Mouse (Mus musculus): ENCODE measurements at regions not wholly inside any gene's neighbourhood (a gene's known extent, or its start where the extent isn't known, plus 50 kb on each side); places are given as distances from the start of the nearest gene placed in this dataset.
A peak's percentile ranks its signal among the peaks of the same experiment; 100 is the strongest.

DNA sequence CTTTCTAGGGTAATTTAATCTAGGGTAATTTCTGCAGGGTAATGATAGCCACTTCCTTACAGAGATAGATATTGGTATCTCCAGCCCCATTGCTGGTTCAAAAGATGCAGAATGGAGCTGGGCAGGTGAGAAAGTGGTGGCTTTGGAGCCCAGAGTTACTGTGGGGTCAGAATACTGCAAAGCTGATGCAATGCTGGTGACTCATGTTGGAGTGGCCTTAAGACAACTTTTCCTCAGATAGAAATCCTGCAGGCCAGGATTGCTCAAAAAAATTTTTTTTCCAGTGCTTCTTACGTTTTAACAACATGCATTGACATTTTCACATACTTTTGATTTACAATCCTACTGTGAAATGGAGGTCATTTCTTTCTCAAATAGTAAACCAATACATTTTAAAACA lies 305.8 kb downstream of the Isl1 start:
- no peak for DNase-seq

DNA sequence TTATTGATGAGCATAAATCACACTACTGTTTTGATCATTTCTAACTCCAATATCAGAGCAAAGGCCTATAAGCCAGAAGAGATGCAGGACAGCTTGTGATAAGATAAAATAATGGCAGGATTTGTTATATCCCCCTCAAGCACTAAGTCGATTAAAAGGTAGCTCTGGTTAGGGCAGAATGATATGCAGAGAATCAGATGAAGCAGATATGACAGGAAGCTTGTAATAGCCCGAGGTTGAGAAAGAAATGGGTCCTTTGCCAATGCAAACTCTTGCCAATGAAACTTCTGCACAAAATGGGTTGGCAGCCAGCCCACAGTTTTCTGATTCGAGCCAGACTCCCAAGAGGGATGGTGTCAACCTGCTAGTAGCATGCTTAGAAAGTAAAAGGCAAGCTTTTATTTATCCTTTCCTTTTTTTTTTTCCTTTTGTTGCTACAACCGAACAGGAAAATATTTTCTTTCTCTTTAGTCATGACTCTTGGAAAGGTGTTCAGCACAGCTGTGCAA lies 307.0 kb downstream of the Isl1 start:
- peak; percentile 50 for DNase-seq

DNA sequence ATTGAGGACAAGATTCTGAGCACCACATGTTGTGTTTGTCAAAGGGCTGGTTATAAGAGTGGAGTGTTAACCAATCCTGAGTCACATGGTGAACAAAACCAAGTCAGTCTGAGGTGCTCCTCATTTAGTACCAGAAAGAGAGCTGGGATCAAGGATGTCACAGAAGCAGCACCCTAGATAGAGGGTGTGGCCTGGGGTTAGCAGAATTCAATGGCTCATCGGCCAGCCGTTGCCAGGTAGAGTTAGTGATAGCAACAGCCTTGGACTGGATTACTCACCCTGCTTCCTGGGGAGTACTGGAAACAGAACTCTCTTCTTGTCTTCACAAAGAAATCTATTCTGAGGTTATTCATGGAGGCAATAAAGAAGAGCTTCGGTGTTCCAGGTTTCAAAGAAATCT lies 318.9 kb downstream of the Isl1 start:
- no peak for DNase-seq

DNA sequence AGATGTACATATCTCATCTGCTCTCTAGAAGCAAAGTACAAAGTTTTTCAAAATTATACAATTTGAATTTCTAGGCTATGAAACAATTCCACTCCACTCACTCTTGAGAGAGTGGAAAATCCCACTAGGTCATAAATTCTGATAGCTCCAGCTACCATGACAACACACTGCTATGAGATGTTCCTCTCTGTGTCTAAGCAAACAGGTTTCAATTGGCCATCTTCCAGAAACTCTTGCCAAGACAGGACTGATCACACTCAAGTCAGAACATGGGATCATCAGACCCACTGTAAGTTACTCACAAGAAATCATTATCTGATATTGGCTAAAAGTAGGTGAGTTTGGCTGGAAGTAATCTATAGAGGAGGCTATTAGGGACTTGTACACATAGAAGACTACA lies 320.4 kb downstream of the Isl1 start:
- DNase-seq, result no peak

DNA sequence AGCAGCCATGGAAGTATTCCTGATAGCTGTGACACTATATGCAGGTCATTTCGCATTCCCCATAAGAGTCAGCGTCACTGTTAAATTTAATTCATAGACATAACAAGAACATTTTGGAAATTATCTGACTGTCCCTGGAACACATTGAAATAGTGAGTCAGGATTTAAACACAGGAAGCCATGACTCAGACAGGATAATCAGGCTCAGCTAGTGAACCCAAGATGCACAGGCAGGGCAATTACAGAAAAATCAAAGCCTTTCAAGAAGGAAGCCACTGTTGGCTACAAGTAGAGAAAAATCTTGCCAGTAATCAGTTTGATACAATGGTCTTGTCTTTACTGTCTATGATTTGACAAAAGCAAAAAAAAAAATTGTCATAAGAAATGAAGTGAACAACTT lies 323.2 kb downstream of the Isl1 start:
- DNase-seq, result no peak

DNA sequence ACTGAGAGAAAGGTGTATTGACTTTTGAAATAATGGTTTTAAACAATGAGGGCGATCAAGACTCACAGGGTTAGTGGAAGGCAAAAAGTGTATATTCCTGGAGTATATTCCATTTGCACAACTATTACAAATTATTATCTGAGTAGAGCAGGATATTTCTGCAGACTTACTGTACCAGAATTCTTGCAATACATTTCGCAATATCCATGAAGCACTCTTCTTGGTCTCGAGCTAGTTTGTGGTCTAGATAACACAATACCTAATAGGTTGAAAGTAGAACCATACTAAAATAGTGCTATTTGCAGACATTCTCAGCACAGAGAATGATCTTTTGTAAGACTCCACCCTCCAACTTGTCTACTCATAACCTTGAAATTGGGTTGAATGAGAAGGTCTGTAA lies 323.8 kb downstream of the Isl1 start:
- DNase-seq, result no peak

DNA sequence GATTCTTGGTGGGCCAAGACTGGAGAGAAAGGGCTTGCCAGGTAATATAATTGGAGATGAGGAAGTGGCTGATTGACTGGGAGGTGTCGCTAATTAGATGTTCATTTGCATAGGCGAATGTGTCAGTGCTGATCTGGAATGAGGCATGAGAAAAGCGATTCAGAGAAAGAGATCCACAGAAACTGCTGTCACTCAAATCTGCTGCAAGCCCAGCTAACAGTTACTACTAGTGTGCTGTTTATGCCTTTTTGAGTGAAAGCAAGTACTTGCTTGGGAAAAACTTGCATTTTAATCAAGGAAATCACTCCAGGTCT lies 331.6 kb downstream of the Isl1 start:
- no peak for DNase-seq

DNA sequence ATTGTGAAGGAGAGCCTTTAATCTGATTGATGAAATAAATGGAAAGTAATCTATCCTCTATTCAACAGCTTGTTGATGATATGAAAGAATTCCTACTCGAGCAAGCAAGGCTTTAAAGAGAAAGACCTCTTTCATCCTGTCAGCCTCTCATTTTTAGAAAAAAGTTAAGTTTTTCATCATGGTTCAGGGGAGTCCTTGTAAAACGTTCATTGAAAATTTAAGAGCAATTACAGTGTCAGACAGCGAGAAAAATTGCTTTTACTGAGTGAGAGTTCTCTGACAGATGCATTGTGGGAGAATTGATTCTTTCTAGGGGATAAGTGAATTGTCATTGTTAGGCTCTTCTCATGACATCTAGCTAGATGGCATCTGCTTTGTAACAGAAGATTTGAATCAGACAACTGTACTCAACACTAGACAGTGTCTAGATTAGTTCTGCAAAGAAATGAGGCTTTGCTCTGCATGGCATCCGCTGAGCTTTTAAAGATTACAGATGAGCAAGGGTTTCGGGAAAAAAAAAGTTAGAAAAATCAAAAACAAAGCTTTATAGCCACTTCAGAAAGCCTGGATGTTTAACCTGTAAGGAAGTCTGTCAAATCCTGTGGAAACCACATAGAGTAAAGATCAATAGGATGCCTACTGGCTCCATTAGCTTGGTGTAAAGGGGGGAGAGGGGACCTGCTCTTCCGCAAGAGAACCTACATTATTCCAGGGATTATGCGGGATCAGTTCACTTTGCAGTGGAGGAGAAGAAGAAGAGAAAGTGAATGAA lies 332.2 kb downstream of the Isl1 start:
- DNase-seq, result no peak
